Mouse (Mus musculus): ENCODE measurements around the gene Cpne2.

DNA sequence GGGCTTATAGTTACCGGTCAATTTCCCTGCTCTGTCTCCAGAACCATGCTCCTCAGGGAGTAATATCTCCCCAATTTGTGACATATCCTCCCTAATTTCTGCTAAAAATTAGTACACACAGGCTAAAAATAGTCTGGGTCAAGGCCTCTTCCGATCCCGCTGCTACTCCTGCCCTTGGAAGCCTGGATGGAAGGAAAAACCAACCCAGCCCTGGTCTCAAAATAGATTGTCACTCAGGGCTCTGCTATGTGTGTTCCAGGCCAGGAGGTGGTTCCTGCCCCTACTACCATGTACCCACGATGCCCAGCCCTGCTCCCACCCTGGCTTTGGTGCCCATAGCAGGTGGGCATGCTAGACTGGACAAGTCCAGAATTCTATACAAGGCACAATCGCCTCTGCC lies 17.2 kb downstream of the Cpne2 start:
- no peak for TF ChIP-seq CTCF (IDR thresholded peaks at IDR 0.05; ENCODE audit: borderline replicate concordance, control insufficient read depth, extremely low read depth, insufficient read depth, low read length, poor library complexity)
- no peak for TF ChIP-seq POLR2A (IDR thresholded peaks at IDR 0.05; ENCODE audit: control insufficient read depth, extremely low read depth, insufficient read depth, low read length, poor library complexity)

All from thymus, adult 2 months (tissue).